Mouse (Mus musculus): ENCODE measurements at regions not wholly inside any gene's neighbourhood (a gene's known extent, or its start where the extent isn't known, plus 50 kb on each side); places are given as distances from the start of the nearest gene placed in this dataset.
A peak's percentile ranks its signal among the peaks of the same experiment; 100 is the strongest.

- DNase-seq (ENCODE audit: low spot score in 2 of 2): peak in 1 of 2 experiments; percentile 6
Measured at GRCm38 (mm10) chr8:115942731-115943509, 235.3 kb upstream of the Maf start.

GRCm38 (mm10) chr8:115929472-115930210 lies 222.0 kb upstream of the Maf start:
- no peak for DNase-seq (ENCODE audit: low spot score in 2 of 2)

GRCm38 (mm10) chr8:115921889-115922288 lies 214.3 kb upstream of the Maf start:
- no peak for DNase-seq (ENCODE audit: low spot score in 2 of 2)

DNA sequence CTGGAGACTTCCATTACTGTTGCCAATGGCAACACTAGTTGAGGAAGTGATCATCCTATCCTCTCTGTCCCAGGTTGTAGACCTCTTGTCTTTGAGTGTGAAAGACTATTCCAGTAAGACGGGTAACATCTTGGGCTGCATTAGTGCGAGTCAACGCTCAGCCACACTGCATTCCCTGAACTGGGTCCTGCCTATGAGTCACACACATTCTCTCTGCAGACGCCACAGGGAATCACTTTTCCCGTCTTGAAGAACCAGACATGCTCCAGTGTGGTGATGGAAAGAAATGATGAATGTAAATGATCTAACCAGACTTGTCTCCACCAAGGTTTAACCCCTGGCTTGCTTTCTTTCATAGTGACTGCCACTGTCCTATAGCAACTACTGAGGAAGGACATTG lies 199.1 kb upstream of the Maf start:
- DNase-seq (ENCODE audit: low spot score in 2 of 2): no peak

DNA sequence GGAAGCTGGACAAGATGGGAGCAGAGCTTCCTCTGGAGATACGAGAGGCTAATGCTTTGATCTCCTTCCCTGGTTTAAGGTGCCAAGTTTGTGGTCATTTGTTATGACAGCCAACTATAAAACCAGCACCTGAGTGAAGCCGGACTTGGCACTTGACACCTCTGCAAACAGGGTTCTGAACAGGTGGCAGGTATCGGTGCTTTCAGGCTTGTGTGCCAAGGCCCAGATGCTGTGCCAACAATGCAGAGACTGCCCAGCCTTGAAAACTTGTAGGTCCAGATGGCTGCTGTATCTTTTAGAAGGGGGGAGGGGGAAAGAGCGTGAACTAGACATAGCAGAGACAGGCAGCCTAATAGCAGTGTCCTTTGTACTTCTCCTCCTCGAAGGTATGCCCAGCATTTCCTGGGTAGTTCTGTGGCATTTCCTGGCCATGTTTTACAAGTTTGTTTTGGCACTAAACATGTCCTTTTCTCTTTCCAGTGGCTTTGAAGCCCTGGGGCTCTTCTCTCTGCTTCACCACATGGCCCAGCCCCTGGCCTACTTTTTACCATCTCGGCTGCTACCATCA lies 196.3 kb upstream of the Maf start:
- DNase-seq (ENCODE audit: low spot score in 2 of 2): peak in 1 of 2 experiments; percentile 36

DNA sequence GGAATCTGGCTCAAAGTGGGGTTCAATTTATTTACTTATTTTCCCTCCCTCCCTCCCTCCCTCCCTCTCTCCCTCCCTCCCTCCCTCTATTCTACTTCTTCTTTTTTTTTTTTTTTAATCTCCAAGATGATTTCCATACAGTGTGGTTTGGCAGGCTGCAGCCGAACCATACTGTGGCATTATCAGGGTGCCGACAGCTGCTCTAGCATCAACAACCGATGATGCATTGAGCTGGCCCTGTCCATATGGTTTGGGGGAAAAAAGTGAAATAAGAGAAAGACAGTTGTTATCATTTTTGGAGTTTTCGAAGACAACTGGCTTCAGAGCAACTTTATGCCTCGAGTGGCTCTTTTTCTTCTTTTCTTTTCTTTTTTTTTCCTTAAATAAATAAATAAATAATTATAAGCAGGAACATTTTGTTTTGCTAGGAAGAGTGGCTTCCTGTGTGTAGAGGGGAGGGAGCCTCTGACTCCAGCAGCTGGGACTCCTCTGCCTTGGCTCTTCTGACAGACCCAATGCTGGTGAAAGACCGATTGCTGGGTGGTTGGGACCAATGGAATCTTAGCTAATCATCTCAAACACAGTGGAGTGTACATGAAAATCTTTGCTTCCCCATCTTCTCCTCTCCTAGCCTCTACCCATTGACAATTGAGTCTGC lies 190.1 kb upstream of the Maf start:
- no peak for DNase-seq (ENCODE audit: low spot score in 2 of 2)

DNA sequence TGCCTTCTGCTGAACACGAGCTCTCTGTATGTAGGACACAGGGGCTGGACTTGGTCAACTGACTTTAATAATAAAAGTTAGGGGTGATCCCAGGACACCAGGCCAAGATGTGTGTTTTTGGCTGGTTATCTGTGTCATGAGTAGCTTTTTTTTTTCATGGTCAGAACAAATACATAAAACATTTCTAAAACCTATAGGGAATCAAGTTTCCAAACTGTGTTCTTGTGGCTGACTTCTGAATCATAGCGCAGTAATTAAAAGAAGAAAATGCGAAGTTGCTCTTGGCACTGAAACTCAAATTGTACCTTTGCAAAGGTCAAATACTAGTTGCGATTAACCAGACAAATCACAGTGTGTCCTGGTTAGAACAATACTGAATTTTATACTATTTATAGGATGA lies 189.5 kb upstream of the Maf start:
- DNase-seq (ENCODE audit: low spot score in 2 of 2): no peak

DNA sequence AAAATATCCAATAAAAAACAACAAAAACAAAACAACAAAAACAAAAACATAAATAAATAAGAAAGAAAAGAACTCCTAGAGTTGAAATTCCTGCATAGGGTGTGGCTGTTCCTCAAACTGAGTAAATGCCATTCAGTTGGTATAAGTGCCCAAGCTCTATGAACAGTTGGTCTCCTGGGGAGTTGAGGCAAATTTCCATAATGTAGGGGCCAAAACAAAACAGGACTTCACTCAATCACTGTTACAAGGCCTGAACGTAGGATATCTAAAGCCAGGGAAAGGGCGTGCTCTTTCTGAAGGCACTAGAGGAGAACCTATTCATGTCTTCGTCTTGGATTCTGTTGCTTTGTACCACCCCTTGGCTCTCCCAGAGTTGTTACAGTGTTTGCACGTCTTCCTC lies 188.5 kb upstream of the Maf start:
- DNase-seq (ENCODE audit: low spot score in 2 of 2): no peak

GRCm38 (mm10) chr8:115888278-115888677 lies 180.7 kb upstream of the Maf start:
- no peak for DNase-seq (ENCODE audit: low spot score in 2 of 2)

- no peak for DNase-seq (ENCODE audit: low spot score in 2 of 2)
Measured at GRCm38 (mm10) chr8:115885121-115885743, 177.6 kb upstream of the Maf start.

DNA sequence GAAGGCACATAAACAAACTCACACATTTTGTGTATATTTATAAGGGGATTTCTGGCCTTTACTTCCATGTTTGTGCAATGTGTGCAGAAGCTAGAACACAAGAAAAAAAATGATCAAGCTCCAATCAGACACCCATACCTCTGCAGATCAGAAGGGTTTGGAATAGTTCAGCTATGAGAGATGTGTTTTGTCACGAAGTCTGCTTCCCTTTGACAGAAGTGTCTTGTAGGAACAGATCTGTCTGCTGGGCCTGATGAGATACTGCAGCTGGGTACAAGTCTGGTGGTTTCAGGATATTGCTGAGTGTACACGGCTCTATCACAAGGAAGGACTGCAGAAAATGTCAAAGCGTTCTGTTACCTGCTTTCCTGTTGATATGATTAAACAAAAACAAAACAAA lies 176.2 kb upstream of the Maf start:
- DNase-seq (ENCODE audit: low spot score in 2 of 2): no peak

- DNase-seq (ENCODE audit: low spot score in 2 of 2): no peak
Measured at GRCm38 (mm10) chr8:115881881-115882280, 174.3 kb upstream of the Maf start.

DNA sequence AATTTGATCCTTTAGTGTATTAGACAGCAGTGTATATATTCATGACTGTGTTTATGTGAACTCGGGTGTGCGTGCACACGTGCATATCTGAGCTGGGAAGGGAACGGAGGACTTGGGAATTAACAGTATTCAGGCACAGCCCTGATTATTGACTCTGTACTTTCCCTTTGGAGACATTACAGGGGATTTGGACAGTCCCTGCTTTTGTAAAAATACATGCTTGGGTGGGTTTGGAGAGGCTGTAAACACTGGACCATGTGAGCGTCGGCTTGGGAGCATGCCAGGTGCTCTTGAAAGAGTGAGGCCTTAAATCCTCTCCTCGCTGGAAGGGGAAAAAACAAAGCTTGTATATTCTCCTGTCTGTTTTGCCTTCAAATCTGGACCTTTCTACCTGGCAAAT lies 167.2 kb upstream of the Maf start:
- peak in 1 of 2 experiments; percentile 38 for DNase-seq (ENCODE audit: low spot score in 2 of 2)

DNA sequence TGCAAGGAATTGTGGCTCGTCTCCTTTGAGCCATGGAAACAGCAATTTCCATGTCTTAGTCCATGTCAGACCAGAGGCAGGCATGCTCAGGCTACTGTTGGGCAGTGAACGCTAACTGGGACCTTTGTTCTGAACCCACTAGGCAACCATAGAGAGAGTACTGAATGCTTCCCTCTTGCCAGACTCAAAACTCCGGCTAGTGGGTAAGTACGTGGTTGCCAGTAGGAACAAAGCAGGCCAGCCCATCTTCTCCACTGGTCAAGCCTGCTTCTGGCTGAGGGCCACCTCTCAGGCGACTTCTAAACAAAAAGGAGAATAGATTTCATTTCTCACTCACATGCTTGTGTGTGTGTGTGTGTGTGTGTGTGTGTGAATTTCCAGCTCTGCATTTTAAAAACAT lies 163.8 kb upstream of the Maf start:
- DNase-seq (ENCODE audit: low spot score in 2 of 2): peak in 1 of 2 experiments; percentile 13

GRCm38 (mm10) chr8:115861381-115861780 lies 153.8 kb upstream of the Maf start:
- DNase-seq (ENCODE audit: low spot score in 2 of 2): no peak

- no peak for DNase-seq (ENCODE audit: low spot score in 2 of 2)
Measured at GRCm38 (mm10) chr8:115859406-115859805, 151.8 kb upstream of the Maf start.

DNA sequence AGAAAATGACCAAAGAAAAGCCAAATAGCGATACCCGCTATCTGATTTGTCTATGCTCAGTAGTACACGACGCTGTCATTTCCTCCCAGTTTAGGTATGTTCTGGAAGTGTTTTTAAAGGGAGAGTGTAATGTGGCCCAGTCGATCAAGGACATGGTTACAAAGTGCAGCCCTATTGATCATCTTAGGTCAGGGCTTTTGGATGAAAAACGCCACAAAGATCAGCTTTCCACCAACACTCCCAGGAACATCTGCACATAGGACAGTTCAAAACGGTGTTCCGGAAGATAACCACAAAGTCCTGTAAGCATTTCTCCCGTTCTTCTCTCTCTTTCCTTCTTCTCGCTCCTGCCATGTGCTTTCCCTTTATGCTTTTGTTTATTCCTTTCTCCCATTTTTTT lies 149.2 kb upstream of the Maf start:
- no peak for DNase-seq (ENCODE audit: low spot score in 2 of 2)

DNA sequence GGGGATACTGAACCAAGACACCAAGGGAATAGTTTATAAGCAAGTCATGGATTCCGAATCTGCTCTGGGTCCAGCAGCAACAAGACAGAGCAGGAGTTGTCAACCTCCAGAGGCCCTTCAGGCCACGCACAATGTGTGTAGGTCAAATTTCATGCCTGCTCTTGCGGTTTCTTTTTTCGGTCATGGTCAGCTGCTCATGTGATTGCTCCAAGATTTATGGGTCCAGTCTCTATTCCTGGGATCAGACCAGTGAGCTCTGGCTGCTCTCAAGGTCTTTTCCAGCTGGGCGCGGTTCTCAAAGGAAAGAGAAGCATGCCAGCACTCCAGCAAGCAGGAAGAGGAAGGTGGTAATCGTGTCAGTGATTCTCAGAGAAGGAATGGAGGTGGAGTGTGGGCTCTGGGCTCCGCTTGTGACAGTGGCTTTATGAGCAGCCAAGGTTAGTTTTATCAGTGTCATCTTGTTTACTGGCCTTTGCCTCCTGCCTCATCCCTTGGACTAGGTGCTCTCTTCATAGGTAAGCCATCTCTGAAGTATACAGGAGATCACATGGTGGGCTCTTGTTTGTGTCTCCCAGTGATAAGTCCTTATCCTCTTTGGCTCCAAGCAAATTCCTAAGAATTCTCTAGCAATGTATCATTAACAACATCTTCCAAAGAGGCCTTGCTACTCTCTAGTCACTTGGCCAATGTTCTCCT lies 148.5 kb upstream of the Maf start:
- no peak for DNase-seq (ENCODE audit: low spot score in 2 of 2)

GRCm38 (mm10) chr8:115854209-115854900 lies 146.8 kb upstream of the Maf start:
- DNase-seq (ENCODE audit: low spot score in 2 of 2): no peak

DNA sequence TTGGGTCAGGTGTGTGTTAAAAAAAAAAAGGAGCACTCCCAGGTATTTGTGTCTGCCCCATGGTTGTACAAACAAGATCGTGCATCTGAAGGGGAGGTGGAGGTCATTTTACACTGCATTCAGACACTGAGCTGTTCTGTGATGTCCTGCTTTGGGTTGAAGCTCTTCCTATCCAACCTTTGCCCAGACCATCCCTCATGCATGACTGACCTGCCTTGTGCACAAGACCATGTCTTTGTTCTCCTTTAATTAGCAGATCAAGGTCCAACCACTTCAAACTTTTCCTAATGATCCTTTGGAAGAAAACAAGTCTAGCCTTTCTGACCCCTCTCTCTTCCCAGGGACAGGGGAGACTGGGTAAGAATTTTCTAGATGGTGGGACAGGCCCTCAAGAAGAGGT lies 143.0 kb upstream of the Maf start:
- no peak for DNase-seq (ENCODE audit: low spot score in 2 of 2)

DNA sequence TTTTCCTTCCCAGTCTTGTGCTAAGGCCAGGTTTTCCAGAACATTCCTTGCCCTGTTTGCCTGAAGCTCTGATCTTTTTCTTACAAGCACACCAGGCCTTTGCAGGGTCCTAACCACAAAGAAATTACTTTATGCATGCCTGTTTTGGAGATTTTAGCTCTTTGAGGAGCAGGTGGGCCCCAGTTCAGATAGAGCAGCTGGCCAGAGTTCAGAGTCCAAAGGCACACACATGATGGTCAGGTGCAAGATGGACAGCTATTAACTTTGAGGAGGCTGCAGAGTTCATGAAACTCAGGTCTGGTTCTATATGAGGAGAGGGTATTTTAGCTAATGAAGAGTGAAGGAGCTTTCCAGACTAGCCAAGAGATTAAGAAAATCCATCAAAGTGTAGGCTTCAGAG lies 125.8 kb upstream of the Maf start:
- no peak for DNase-seq (ENCODE audit: low spot score in 2 of 2)

Measured in cerebellum, postnatal 4 days (tissue).